Comparison of ENCODE assay signal across 9 mouse cellular contexts in genomic region chr11:67376308-67376707, GRCm38 (mm10). TPM values are rescaled to one million over a fixed set of nuclear protein-coding genes. Genes with fewer than 3 reads are reported as not detected.
DNase-seq lines count a peak whose midpoint lies in the region; ATAC-seq and TF ChIP-seq lines count a peak whose summit lies in the region.
"Had no signal": no experiment of that assay in that cellular context is flagged by ENCODE, and none has a peak within 500 bp of the region (broad histone marks: within the 10 kb centered on the region; RNA-seq: fewer than 3 reads in every experiment).

No protein-coding gene starts in this region.

- peak; percentile 15; the same call in 1 of the 2 replicates for TF ChIP-seq CTCF in testis, adult 2 months (IDR thresholded peaks at IDR 0.05; ENCODE audit: control insufficient read depth, insufficient read depth, insufficient replicate concordance, low read depth, low read length)
- peak; percentile 59 for TF ChIP-seq CTCF in cortical plate, adult 2 months (IDR thresholded peaks at IDR 0.05; ENCODE audit: extremely low read depth, insufficient read depth, low read length)

- H3K9me3 ChIP-seq in heart, embryonic 11.5 days (replicated peaks; ENCODE audit: control insufficient read depth, low read length) = no peaks in the 10 kb centered on the region

- no peak for ATAC-seq in heart, embryonic 11.5 days (replicated peaks; ENCODE audit: insufficient number of reproducible peaks, low FRiP score, low TSS enrichment)

- no peak overlapping the region for H3K4me3 ChIP-seq in heart, embryonic 11.5 days (ENCODE audit: low read depth, low read length)
- H3K4me3 ChIP-seq in testis, adult 2 months (ENCODE audit: control insufficient read depth, low read depth, low read length) = no peak overlapping the region
- no peak overlapping the region for H3K4me3 ChIP-seq in cortical plate, adult 2 months (ENCODE audit: insufficient read depth, low read length)

- TF ChIP-seq POLR2A in testis, adult 2 months (IDR thresholded peaks at IDR 0.05; ENCODE audit: control insufficient read depth, low read depth, low read length) = no peak
- TF ChIP-seq POLR2A in cortical plate, adult 2 months (IDR thresholded peaks at IDR 0.05; ENCODE audit: extremely low read depth, insufficient read depth, low read length) = no peak

- H3K27me3 ChIP-seq in heart, embryonic 11.5 days (ENCODE audit: control insufficient read depth, insufficient read depth, low read length) = no peaks in the 10 kb centered on the region
- no peaks in the 10 kb centered on the region for H3K27me3 ChIP-seq in testis, adult 2 months (ENCODE audit: control insufficient read depth, insufficient read depth, low read length)
- no peaks in the 10 kb centered on the region; the same call in 1 of the 2 replicates for H3K27me3 ChIP-seq in splenic B cell, adult 2 months (ENCODE audit: control insufficient read depth, insufficient read depth, low read length, poor library complexity, severe bottlenecking)

- no peak overlapping the region for H3K27ac ChIP-seq in heart, embryonic 11.5 days (ENCODE audit: low read depth, low read length)
- H3K27ac ChIP-seq in testis, adult 2 months (ENCODE audit: control insufficient read depth, insufficient read depth, low read depth, low read length) = no peak overlapping the region
- H3K27ac ChIP-seq in cortical plate, adult 2 months (ENCODE audit: insufficient read depth, low read length) = no peak overlapping the region

- peaks cover 3% of the 10 kb centered on the region; the same call in 1 of the 2 replicates for H3K4me1 ChIP-seq in heart, embryonic 11.5 days (ENCODE audit: control insufficient read depth, insufficient read depth, low read length)
- no peaks in the 10 kb centered on the region for H3K4me1 ChIP-seq in testis, adult 2 months (ENCODE audit: control insufficient read depth, insufficient read depth, low read length)
- H3K4me1 ChIP-seq in cortical plate, adult 2 months (ENCODE audit: control insufficient read depth, insufficient read depth, low read length) = no peaks in the 10 kb centered on the region

- no peak overlapping the region for H3K9ac ChIP-seq in heart, embryonic 11.5 days (ENCODE audit: low read depth, low read length)

- no peak overlapping the region for H3K4me2 ChIP-seq in heart, embryonic 11.5 days

- DNase-seq in heart, postnatal 4 days = peak; percentile 41
- no peak for DNase-seq in testis, postnatal 10 days (ENCODE audit: low spot score)
- peak; percentile 19 for DNase-seq in splenic B cell, adult 2 months (ENCODE audit: low read depth, low spot score)
- DNase-seq in right cerebral cortex, adult 2 months (ENCODE audit: low spot score in 2 of 2) = no peak
- no peak for DNase-seq in left cerebral cortex, adult 9 months (ENCODE audit: low spot score in 2 of 2)

- H3K36me3 ChIP-seq in heart, embryonic 11.5 days (ENCODE audit: control insufficient read depth, insufficient read depth, low read length) = no peaks in the 10 kb centered on the region
- no peaks in the 10 kb centered on the region for H3K36me3 ChIP-seq in testis, adult 2 months (ENCODE audit: control insufficient read depth, insufficient read depth, low read length)
- no peaks in the 10 kb centered on the region for H3K36me3 ChIP-seq in splenic B cell, adult 2 months (ENCODE audit: control insufficient read depth, insufficient read depth, low read length, poor library complexity, severe bottlenecking)

RNA-seq across cellular contexts. Expression of gene Myh13, which starts 54.9 kb away (rescaled TPM):
- under 1 TPM in 1 of 2 experiments, not detected in 1; 0.07 TPM for total RNA-seq in heart, postnatal 4 days (2021)
- 0.38 TPM in 1 of 2 replicates, not detected in the other for polyA plus RNA-seq in heart, embryonic 11.5 days (2014; fragmentation: Nextera tagmentation; extraction: Ambion mirVana)
- polyA plus RNA-seq in testis, adult 2 months (2012; rRNA removed) = 0.18 and 0.25 TPM in 2 replicates
- 0.27 and 0.62 TPM in 2 replicates for polyA plus RNA-seq in cortical plate, adult 2 months (2012; rRNA removed)
- polyA plus RNA-seq: heart, embryonic 14.5 days had no signal

Comparison
In these comparisons a context has a peak if more than half of its experiments do, and no peak if none do; other contexts are left out.
1. DNase-seq: peak in heart, postnatal 4 days (single experiment) and splenic B cell, adult 2 months (single experiment); none in testis, postnatal 10 days (single experiment), right cerebral cortex, adult 2 months (0 of 2) and left cerebral cortex, adult 9 months (0 of 2).